Mouse (Mus musculus): ENCODE measurements around the gene Hsd3b5.
"Not testable (repeated sequence)": the region's sequence is repeated elsewhere in the genome, so short reads cannot be mapped to it uniquely, and the experiment has no call there.

The Hsd3b5 gene

DNA sequence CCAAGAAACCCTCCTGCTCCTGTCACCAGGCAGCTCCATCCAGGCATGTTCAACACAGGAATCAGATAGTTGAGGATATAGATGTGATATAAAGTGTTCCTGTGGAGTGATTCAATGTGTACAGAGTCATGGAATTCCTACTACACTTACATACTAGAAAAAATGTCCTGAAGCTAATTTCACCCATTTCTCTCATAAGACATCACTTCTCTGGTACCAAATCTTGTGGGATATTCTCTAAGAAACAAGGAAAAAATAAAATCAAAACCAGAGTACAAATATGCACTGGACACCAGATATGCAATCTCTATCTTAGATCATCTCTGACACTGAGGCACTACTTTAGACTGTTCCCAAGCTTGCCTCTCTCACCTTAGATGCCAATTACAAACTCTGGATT, at the start of gene Hsd3b5:
TSS of gene Hsd3b5 (minus strand) at position 101 of the 400 bp plus-strand sequence.
- no peak for DNase-seq (ENCODE audit: low read depth, low spot score)

- no peak for DNase-seq (ENCODE audit: low read depth, low spot score)
Measured at GRCm38 (mm10) chr3:98635145-98635544, 5.1 kb upstream of the Hsd3b5 start.

DNA sequence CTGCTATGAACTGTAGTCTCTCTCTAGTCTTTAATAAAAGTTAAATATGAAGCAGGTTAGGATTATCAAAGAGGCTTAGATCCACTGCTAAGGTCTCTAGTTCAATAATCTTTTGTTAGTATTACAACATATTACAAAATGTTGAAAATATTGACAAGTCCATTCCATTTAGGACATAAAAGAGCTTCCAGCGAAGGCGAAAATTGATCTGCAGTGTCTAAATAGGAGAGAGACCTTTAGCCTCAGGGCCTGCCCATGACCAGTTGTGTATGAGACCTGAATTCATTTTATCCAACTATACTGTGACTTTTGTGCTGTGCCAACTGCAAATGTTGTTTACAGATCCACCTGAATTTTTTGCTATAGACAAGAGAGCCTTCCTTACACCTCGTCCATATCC, 419 bp downstream of the Hsd3b5 start:
- no peak for DNase-seq (ENCODE audit: low read depth, low spot score)

DNA sequence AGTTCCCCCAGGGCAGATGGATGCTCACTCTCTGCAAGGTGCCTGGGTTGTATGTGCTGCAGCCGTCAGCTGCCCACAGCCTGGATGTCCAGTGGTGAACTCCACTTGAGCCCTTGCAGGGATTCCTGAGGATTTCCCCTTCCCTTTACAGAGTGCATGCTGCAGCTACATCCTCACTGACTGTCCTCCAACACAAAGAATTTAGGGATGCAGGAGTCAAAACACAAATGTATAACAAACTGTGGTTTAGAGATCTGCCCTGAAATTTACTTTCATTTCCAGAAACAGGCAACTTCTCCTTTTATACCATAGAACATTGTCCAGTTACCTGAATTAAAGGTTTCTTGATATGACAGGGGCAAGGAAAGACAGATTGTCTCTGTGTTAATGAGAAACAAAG, 13.3 kb downstream of the Hsd3b5 start:
- DNase-seq (ENCODE audit: low read depth, low spot score): not testable (repeated sequence)

- not testable (repeated sequence) for DNase-seq (ENCODE audit: low read depth, low spot score)
Measured at GRCm38 (mm10) chr3:98616244-98616643, 13.8 kb downstream of the Hsd3b5 start.

DNA sequence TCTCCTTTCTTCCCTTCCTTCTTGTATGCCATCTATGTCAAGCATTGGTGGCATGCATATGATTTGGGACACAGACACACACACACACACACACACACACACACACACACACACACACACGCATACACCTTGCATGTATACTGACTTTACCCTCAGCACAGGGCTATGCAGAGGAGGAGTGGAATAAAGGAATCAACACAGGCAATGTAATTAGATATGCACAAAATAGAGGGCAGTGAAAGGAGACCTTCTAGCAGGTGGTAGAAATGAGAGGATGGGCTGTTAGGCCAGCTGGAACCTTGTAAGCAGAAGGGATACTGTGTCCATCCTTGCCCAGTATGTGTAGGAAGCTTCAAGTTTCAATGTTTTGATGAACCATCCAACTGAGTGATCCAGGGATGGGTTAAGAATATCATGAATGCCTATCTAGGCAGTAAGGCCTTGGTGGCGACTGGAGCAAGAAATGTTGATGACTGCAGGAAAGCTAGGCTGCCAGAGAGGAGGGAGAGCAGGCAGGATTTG, 15.6 kb downstream of the Hsd3b5 start:
- not testable (repeated sequence) for DNase-seq (ENCODE audit: low read depth, low spot score)

- no peak for DNase-seq (ENCODE audit: low read depth, low spot score)
Measured at GRCm38 (mm10) chr3:98613963-98614362, 16.1 kb downstream of the Hsd3b5 start.

- DNase-seq (ENCODE audit: low read depth, low spot score): not testable (repeated sequence)
Measured at GRCm38 (mm10) chr3:98613540-98613939, 16.5 kb downstream of the Hsd3b5 start.

- no peak for DNase-seq (ENCODE audit: low read depth, low spot score)
Measured at GRCm38 (mm10) chr3:98588707-98589106, 41.3 kb downstream of the Hsd3b5 start, which contains the start of gene Gm10681. TSS of gene Gm10681 (minus strand) at chr3:98588807.

- DNase-seq (ENCODE audit: low read depth, low spot score): no peak
Measured at GRCm38 (mm10) chr3:98587721-98588120, 42.3 kb downstream of the Hsd3b5 start.

GRCm38 (mm10) chr3:98582622-98583021, 47.4 kb downstream of the Hsd3b5 start:
- not testable (repeated sequence) for DNase-seq (ENCODE audit: low read depth, low spot score)

DNA sequence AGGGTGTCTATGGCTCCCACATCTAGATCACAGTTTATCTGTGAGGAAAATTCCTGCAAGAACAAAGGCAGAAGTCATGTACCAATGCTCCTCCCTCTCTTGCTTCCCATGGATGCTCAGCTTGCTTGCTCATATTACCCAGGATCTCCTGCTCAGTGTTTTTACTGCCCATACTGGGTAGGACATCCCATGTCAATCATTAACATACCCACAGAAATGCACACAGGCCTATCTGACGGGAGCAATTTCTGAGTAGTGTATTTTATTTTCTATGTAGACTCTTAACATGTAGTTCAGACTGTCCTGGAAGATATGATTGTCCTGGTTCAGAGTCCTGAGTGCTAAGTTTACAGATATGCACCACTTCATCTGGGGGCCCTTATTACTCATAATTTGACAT, 47.9 kb downstream of the Hsd3b5 start:
- not testable (repeated sequence) for DNase-seq (ENCODE audit: low read depth, low spot score)

GRCm38 (mm10) chr3:98581024-98581423, 49.0 kb downstream of the Hsd3b5 start:
- not testable (repeated sequence) for DNase-seq (ENCODE audit: low read depth, low spot score)

Measured in forelimb bud, embryonic 11.5 days (tissue).